ENCODE assay signal across 7 mouse cellular contexts in genomic region chr7:49762605-49763004, GRCm38 (mm10). TPM values are rescaled to one million over a fixed set of nuclear protein-coding genes. Genes with fewer than 3 reads are reported as not detected.
DNase-seq lines count a peak whose midpoint lies in the region.

No protein-coding gene starts in this region.

- DNase-seq in spleen, adult 12 weeks (ENCODE audit: low spot score): peak; percentile 68
- no peak for DNase-seq in spleen, adult 18-20 months
- peak; percentile 71 for DNase-seq in adrenal gland, postnatal 10 days
- DNase-seq in left cerebral cortex, postnatal 25 days (ENCODE audit: low spot score in 2 of 2): peak; percentile 54 to 93
- DNase-seq in urinary bladder, postnatal 36 days (ENCODE audit: low spot score in 2 of 2): peak; percentile 49 to 54
- no peak for DNase-seq in cerebellum, adult 9-10 months
- no peak for DNase-seq in yolk sac, embryonic 10.5 days (ENCODE audit: low spot score)

- intact Hi-C loops in left cerebral cortex, postnatal 25 days (cut with DNase I): no loop called here

RNA-seq across cellular contexts. Expression of gene Htatip2, which starts 3.7 kb away (rescaled TPM):
- 10 to 100 TPM; 16.1 to 17.7 TPM for total RNA-seq in adrenal gland, postnatal 10 days (2021)
- 10 to 100 TPM; 11.0 to 12.7 TPM for total RNA-seq in left cerebral cortex, postnatal 25 days (2021)

RNA-seq across cellular contexts. Expression of gene Prmt3, which starts 15.5 kb away (rescaled TPM):
- total RNA-seq in adrenal gland, postnatal 10 days (2021): 10 to 100 TPM; 23.2 to 26.7 TPM
- total RNA-seq in left cerebral cortex, postnatal 25 days (2021): 10 to 100 TPM; 31.0 to 34.8 TPM

Comparison
In these comparisons a context has a peak if more than half of its experiments do, and no peak if none do; other contexts are left out.
1. DNase-seq: peak in spleen, adult 12 weeks (single experiment), adrenal gland, postnatal 10 days (single experiment), left cerebral cortex, postnatal 25 days (2 of 2) and urinary bladder, postnatal 36 days (2 of 2); none in spleen, adult 18-20 months (0 of 2), cerebellum, adult 9-10 months (single experiment) and yolk sac, embryonic 10.5 days (single experiment).